Mouse (Mus musculus): ENCODE data around the gene Phc1. TPM values are rescaled to one million over a fixed set of nuclear protein-coding genes. Genes with fewer than 3 reads are reported as not detected.
"Not testable (repeated sequence)": the region's sequence is repeated elsewhere in the genome, so short reads cannot be mapped to it uniquely, and the experiment has no call there.

Gene Phc1
- 1 to 10 TPM; 6.3 to 7.6 (median 6.7) TPM for polyA plus RNA-seq (2017; shearing (Covaris generic))

DNA sequence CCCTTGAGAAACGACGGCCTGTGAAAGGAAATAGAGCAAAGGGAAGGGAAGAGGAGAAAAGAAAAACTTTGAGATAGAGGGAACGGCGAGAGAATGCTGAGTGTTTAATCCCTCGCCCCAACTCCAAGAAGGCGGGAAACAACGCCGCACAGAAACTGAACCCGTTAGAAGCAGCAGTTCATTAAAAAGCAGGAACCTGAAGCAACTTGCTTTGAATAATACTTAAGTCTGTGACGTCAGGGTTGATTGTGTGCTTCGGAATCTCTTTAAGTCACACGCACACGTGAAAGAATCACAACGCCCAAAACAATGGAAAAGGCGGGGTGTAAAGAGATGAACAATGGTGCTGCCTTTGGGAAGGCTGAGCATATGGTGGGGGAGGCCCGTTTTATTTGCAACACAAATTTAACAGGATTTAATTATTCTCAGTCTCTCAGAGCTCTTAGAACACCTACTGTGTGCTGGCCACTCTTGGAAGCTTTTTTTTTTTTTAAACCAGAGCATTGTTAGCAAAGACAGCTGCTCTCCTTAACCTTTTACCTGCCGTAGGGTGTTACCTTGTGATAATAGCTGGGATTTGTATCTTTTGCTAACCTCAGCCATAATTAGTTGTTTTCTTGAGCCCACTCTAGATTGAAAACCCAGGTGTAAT lies at the start of gene Phc1:
Gene Phc1, minus strand, starts transcription at position 213 of the 652 bp plus-strand sequence.
- ATAC-seq: peak; percentile 51

DNA sequence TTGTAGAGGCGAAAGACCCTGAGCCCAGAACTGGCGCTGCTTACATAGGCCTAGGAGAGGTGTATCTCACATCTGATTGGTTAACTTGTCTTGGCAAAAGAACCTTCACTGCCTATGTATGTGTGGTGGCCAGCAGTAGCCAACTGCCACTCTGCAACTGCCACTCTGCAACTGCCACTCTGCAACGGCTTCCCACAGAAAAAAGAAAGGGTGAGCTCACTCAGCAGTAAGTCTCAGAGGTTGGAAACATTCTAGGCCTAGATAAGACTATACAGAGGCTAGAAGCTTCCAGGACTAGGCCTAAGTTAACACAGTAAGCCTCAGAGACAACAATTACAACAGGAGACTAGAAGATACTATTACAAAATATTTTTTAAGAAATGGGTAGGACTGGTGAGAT lies 49.6 kb upstream of the Phc1 start:
- ATAC-seq: not testable (repeated sequence)

DNA sequence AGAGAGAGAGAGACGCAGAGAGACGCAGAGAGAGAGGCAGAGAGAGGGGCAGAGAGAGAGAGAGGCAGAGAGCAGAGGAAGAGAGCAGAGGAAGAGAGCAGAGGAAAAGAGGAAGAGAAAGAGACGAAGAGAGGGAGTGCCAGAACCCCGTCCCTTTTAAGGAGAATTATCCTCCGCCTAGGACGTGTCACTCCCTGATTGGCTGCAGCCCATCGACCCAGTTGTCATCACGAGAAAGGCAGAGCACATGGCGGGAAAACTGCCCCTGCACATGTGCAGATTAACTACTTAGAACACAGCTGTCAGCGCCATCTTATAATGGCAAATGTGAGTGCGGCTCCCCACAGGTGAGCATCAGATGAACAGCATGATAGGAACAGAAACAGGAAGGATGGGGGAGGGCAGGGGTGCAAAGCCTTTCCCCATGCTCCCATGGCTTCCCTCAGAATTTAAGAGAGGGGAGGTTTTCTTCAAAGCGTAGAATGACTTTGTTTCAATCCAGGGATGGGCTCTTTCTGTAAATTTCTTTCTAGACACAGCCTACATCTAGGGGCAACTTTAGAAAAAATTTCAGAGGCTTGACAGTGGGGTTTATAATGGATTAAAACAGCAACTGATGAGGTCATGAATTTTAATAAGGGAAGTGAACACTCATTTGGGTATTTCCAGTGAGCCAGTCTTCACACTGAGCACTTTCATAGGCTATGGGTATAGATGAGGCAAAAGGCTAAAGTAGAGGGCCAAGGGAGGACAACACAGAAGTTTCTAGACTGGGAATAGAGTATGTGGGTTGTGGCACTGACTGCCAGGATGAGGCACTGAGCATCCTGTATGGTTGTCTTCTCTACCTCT lies 47.0 kb upstream of the Phc1 start:
- peak; percentile 62 for ATAC-seq

DNA sequence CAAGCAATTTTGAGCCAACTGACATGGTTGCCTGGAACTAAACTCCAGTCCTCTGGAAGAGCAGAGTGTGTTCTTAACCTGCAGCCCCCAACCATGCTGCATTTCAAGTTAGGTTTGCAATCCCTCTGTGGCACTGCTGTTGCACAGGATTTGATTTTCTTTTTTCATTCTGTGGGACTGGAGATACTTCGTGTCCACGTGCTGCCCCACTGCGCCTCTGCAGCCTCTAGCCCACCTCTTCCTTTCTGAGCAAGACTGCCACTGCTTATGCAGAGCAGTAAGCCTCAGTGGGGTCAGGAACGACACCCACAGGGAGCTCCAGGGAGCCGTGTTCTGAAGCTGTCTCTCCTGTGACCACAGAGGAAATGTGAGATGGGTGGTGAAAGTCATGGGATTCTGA lies 45.4 kb upstream of the Phc1 start:
- no peak for ATAC-seq

DNA sequence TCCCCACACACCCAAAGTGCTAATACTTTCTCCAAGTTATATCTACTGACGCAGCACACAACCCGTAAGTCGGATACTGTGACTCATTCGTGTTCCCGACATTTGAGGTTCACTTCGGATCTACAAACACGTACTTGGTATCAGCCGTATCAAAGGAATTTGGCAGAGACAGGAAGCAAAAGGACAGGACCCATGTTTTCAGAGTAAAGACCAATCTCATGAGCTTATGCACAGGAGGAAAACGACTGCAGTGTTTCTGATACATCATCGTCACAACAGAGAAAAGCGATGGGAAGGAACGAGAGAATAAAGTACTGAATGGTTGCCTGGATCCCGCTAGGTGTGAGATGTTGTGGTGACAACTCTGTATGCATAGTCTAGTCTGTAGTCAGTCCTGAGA lies 44.5 kb upstream of the Phc1 start:
- no peak for ATAC-seq

DNA sequence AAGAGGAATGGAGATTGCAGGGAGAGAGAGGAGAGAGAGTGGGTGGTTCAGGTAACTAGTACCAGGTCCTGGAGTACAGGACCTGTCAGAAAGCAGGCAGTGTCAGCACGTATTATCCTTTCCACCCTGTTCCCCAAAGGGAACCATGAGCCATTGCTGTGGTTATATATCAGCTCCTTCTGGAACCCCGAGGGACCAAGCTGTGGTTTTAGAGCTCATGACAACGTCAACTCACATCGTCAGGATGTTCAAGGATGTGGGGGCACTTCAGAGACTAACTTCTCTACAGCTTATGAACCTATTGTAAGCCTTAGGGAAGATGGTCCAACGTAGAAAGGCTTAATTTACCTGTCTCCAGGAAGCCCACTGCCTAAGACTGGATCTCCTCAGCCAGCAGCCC lies 42.9 kb upstream of the Phc1 start:
- no peak for ATAC-seq

DNA sequence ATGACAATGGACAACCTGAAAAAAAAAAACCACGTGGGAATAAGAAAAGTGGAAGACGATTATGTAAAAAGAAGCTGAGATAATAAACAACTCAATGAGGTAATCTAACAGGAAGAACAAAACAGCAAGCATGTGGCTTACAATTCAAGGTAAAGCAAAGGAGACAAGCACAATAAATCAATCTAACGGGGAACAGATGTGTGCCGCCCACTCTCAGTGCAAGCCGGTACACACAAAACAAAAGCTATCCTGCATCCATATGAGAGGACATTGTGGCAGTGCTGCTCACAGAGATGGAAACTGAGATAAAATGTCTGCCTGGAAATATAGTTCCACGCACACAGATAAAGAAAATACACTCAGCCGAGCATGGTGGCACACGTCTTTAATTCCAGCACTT lies 41.7 kb upstream of the Phc1 start:
- ATAC-seq: no peak

DNA sequence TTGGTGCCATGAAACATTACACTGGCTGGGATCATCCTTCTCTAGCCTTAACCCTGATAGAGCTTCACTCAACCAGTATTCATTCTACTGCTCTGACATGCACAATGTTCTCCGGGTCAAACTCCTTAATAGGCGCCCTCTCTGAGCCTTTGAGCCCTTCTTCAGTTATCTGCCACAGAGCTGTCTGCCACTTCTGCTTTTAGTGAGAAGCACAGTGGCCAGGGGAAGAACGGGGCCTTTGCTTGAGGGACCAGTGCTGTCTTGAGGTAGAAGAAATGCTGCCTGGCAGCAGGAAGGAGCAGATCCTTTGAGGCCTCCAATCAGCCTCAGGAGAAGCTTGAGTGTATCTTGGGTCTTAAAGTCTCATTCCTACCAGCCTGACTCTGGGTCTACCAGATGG lies 27.9 kb upstream of the Phc1 start:
- ATAC-seq: no peak

DNA sequence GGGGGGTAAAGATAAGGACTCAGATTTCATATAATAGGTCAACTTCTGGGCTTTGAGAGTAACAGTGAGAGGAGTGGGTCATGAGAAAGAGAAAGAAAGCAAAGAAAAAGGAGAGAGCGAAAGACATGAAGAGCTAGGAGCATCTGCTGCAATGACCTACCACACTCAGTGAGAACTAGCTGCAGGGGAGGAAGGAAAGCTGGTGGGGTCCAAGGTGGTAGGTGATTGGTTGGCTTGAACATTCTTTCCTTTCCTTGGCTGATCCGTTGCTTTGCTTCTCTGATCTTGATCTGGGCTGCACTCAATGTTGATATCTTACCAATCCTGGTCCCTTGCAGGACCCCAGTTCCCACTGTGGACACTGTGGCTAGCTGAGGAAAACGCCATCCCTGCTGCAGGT lies 26.6 kb upstream of the Phc1 start:
- ATAC-seq: no peak

DNA sequence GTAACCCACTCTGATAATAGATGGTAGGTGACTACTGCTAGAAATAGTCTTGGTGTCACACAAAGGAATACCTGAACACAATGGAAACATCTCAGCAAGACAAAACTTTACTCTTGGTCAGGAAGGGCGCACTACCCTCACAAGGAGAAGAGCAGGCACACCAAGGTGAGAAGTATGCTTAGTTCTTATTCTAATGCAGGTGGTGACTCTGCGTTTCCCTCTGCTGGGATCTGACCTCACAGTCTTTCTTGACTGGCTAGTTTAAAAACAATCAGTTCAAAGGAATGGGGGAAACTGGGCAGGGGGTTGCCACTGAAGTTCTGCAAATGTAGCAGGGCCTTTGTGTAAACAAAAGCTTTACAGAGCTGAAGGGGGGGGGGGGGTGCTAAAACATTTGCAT lies 25.9 kb upstream of the Phc1 start:
- no peak for ATAC-seq

DNA sequence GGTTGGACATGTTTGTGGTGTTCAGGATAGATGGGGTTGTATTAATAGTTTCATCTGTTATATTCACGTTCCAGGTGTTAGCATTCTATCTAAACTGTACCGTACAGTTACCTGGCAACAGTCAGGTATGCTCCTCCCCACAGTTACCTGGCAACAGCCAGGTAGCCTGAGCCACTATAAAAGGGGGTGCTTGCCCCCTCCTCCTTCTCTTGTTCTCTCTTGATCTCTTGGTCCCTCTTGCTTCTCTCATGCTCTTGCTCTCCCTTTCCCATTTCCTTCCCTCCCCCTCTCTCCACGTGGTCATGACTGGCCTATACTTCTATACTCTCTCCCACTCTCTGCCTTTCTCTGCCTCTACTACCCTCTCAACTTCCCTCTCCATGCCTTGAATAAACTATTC lies 25.3 kb upstream of the Phc1 start:
- no peak for ATAC-seq

DNA sequence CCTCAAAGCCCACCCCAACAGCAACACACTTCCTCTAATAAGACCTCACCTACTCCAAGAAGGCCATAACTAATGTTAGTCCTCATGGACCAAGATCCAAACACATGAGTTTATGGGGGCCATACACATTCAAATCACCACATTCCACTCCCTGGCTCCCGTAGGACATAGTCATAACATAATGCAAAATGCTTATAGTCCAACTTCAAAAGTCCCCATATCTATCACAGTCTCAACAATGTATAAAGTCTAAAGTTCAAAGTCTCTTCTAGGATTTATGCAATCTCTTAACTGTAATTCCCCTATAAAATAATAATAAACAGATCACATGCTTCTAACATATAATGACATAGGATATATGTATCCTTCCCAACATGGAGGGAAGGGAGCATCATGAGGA lies 16.7 kb upstream of the Phc1 start:
- no peak for ATAC-seq

DNA sequence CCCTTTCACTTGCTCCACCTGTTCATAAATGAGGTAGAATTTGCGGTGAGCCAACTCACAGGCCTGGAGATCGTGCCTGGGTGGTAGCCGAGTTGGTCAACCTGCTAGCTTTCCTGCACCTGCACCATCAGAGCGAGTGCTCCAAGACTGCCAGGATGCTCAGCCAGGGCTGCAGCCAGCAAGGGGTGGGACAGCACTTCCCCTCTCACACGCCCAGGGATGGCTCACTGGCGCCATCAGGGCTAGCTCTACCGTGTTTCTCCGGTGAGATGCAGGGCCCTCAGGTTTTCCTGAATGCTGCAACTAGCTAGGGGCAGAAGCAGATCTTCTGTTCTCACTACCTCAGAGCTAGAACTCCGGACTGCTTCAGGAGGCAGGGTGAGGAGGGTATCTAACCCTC lies 15.5 kb upstream of the Phc1 start:
- ATAC-seq: no peak

DNA sequence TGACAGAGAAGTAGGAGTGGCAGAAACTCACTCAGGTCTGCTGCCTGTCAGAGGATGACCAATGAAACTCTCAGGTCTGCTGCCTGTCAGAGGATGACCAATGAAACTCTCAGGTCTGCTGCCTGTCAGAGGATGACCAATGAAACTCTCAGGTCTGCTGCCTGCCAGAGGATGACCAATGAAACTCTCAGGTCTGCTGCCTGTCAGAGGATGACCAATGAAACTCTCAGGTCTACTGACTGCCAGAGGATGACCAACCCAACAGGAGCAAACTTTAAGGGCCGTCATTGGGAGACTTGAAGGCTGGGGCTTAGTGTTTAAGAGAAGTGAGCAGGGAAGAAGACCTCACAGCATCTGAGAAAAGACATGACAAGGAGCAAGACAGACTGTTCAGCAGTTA lies 7.0 kb upstream of the Phc1 start:
- ATAC-seq: not testable (repeated sequence)

DNA sequence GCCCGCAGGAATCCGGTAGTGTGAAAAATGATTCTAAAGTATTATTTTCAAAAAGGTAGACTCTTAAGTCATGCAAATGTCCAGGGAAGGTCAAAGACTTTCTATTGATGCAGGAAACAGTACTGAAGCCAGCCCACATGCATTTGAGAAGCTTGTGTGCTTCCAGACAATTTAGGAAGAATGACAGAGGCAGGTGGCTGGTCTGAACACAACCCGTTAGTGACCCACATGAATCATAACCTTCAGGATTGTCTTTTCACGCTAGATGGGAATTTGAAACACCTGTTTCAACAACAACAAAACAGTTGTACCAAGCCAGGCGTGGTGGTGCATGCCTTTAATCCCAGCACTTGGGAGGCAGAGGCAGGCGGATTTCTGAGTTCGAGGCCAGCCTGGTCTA lies 6.0 kb upstream of the Phc1 start:
- no peak for ATAC-seq

DNA sequence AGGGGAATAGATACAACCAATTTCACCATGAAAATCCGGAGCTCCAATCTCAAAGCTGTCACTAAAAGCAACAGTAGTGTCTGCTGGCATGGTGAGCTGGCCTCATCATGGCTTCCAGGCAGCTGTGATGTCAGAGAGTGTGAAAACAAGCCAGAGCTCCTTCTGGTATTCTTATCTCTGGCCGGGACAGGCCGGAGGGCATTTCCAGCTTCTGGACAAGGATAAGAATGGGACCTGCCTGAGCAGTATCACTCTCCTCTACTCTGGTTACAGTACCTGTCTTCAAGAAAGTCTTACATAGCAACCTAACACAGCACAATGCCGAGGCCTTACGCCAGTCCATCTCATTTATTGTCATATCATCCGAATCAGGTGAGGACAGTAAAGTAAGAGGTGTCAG lies 5.4 kb upstream of the Phc1 start:
- no peak for ATAC-seq

DNA sequence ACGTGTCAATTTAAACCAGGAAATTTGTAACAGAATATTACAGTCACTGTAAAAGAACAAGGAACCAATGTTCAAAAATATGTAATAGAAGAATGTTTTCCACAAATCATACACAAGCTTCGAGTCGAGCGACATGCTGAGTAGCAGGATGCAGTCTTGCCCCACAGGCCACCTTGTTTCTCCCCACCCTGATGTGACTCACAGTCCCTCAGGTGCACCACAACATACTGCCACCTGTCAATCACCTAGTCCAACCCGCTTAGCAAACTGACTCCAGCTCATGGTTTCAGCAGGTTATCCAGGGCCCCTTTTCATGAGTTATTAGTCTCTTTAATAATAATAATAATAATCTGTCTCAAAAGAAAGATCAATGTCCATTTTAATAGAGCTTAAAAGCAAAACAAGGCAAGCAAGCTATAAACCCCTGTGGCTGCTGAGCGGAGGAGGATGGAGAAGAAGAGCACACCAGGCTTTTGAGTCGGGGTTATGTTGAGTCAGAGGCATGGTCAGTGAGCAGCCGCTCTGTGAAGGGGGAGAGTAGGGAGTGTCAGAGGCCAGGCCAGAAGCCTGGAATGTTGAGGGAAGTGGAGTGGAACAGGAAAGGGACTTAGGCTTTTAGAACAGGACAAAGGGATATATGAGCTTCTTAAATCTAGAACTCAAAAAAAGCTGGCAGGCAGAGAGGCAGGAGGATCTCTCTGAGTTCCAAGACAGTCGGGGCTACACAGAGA lies 4.2 kb upstream of the Phc1 start:
- no peak for ATAC-seq

DNA sequence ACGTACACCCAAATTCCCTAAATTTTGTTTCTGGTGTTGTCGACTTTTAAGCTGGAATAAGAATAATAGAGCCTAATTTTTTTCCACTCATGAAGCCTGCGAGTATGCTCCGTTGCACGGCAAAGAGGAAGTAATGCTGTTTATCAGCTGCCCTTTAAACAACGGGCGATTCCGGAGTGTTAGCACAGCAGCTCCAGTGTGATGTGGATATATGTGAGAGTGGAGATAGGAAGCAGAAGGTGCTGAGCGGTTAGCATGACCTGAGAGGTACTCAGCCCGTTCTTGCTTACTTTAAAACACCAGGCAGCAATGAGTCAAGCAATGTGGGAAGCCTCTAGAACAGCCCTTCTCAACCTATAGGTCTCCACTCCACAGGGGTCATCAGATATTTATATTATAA lies 3.4 kb upstream of the Phc1 start:
- ATAC-seq: no peak

DNA sequence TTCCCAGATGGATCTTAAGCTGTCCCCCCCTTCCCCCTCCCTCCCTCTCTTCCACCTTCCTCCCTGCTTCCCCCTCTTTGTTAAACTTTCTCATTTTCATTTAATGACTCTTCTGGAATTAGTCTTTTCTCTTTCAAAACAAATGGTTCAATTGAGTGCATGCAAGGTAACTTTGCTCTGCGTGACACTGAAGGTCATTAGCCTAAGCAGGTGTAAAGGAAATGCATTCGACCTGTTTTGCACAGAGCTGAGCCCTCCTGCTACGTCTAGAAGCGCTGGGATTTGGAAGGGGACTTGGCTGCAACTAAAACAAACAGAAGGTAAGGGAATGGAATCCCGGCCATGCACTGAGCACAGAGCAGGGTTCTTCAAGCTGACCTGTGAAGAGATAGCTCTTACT lies 1.8 kb upstream of the Phc1 start:
- ATAC-seq: no peak

DNA sequence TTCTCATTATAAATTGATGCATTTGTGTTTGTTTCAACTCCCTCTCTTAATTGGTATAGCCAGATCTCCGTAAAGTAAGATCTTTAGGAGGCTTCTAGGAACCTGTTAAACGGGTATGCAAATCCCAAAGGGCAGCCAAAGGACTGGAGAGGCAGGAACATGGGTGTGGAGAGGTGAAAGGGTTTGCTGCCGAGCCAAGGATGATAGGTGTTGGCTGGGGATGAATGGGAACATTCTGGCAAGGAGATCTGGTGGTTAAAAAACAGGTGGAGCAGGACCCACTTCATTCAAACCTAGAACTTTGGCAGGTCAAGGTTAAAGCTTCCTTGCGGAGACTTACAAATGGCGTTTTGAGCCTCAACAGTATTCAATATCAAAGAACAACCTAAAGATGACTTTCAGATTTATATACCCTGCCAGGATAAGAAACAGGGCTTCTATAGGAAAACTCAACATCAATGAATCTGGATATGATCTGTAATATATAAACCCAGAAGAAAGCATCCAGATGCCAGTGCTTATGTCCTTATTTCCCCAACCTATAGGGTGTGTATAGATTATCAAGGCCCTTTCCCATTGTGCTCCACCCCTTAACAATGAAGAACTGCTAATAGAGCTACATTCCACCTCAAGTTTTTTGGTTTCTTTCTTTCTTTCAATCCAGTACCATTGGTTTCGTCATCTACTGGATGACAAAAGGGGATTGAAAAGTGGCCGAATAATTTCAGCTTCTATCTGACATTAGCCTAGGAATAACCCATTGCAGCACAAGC lies 863 bp upstream of the Phc1 start:
- ATAC-seq: no peak

DNA sequence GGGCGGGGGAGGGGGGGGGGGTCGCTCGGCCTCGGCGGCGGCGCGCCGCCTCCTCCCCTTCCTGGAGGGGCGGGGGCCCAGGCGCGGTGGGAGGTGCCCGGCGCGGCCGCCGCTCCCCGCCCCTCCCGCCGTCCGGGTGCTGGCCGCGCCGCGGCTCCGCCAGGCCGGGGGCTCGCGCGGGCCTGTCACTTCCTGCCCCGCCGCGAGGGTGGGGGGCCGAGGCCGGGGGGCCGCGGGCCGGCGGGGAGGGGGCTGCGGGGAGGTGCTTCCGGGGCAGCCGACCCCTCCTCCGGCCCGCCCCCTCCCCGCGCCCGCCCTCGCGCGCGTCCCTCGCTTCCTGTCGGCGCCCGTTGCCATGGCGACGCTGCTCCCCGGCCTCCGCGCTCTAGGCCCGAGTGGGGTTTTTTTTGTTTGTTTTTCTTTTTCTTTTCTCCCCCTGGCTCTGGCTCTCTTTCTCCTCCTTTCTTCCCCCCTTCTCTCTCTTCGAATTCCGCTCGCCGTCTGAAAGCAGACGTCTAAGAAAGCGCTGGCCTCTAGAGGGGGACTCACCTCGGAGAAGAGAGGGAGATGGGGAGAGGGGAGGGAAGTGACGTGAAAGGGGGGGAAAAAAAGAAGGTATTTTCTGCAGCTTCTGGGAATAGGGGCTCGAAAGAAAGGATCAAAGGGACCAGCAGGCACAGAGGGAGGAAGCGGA lies 566 bp downstream of the Phc1 start:
- peak; percentile 70 for ATAC-seq

DNA sequence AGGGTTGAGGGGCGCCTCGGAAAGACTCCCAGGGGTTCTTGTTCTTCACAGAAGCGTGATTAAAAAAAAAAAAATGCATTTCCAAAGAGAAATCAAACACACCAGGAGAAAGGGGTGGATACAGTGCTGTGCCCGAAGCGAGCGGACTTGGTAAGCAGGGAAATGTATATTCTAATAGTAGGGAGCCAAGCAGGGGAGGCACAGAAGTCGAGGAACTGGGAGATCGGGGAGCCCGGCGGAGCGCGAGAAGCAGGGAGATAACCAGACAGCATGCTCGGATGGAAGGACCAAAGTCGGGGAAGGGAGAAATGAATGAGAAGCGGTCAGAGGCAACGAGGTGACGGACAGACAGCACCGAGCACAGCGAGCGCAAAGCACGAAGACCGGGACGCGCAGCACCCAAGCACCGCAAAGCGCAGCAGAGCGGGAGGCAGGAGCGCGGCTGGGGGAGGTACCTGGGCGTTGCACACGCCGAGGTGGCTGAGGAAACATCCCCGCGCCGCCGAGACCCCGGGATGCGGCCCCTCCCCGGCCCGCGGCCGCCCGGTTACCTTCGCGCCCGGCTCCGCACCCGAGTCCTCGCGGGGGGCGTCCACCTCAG lies 1.2 kb downstream of the Phc1 start:
- ATAC-seq: peak; percentile 79

All from inflammation-experienced regulatory T-cells, adult 6 months (primary cell).